Mouse (Mus musculus) kidney, postnatal 25 days (tissue): Measurements from ENCODE around the gene Pdcd2l.

Experiments used
- DNase-seq, 2 experiments: peaks; one replicate each; pipeline ENCODE4 v3.0.0; 2021; ENCODE audit warnings: mixed read lengths in 2 of 2

Gene Pdcd2l

GRCm38 (mm10) chr7:34139493-34139892, 57.0 kb downstream of the Pdcd2l start:
- no peak for DNase-seq
